Mouse (Mus musculus): ENCODE data around the gene St8sia6. TPM values are rescaled to one million over a fixed set of nuclear protein-coding genes. Genes with fewer than 3 reads are reported as not detected.
A peak's percentile ranks its signal among the peaks of the same experiment; 100 is the strongest.

The St8sia6 gene
- polyA plus RNA-seq, 1 experiment from 2014 or later: 0.26 TPM

DNA sequence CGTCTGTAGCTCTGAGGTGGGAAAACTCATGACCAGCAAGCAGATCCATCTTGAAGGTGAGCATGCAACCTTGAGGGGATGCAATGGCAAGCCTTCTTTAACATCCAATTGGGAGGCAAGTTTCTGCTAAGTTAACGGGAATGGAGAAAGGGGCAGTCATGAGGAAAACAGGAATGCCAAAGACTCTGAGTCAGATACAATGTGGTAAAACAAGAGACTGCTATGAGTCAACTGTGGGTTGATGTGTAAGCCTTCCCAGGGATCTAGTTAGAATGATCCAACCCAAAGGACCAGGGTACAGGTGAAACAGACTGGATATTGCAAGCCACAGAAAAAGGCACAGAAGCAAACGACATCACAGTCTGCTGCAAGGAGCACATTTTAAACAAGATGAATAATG, 68.3 kb downstream of the St8sia6 start:
- Histone ChIP-seq H3K4me3 (ENCODE audit: low read depth, low read length) (no peak overlapping the region), H3K4me2 (replicated peaks; ENCODE audit: low read depth, low read length) (no peak overlapping the region), H3K27ac (ENCODE audit: low read length) (no peak overlapping the region), H3K9ac (replicated peaks; ENCODE audit: low read depth) (no peak overlapping the region), H3K36me3 (ENCODE audit: insufficient read depth, low read length) (no peaks in the 10 kb centered on the region), H3K9me3 (ENCODE audit: low read length) (no peaks in the 10 kb centered on the region), H3K4me1 (ENCODE audit: insufficient read depth, low read depth, low read length) (no peaks in the 10 kb centered on the region), H3K27me3 (replicated peaks; ENCODE audit: insufficient read depth, low read length) (no peaks in the 10 kb centered on the region)
- no peak for TF ChIP-seq CTCF (IDR thresholded peaks at IDR 0.05)
- TF ChIP-seq EP300 (IDR thresholded peaks at IDR 0.05): no peak
- no peak for ATAC-seq
- 63% methylated on average over 3 of the region's 3 CpGs for WGBS
- no peak for DNase-seq (ENCODE audit: low spot score)

DNA sequence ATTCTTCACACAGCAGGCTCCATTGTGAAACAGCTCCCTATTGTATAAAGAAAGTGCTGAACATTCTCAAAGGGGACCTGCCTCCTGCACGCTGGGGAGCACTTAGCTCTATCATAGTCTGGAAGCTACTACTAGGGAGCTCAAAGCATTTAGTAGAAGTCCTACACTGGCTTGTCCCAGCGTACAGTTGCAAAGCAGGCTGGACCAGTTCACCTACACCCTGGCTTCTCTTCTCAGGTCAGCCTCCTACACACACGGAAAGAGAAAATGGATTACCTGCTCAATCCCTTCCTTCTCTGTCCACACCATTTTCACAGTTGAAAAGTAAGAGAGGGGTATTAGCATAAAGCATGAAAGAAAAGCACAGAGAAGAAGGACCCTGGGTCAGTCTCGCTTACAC, 71.6 kb downstream of the St8sia6 start:
- Histone ChIP-seq H3K9ac (replicated peaks; ENCODE audit: low read depth) (no peak overlapping the region), H3K4me3 (ENCODE audit: low read depth, low read length) (no peak overlapping the region), H3K27ac (ENCODE audit: low read length) (no peak overlapping the region), H3K9me3 (ENCODE audit: low read length) (no peaks in the 10 kb centered on the region), H3K4me2 (replicated peaks; ENCODE audit: low read depth, low read length) (no peak overlapping the region), H3K4me1 (ENCODE audit: insufficient read depth, low read depth, low read length) (no peaks in the 10 kb centered on the region), H3K36me3 (ENCODE audit: insufficient read depth, low read length) (no peaks in the 10 kb centered on the region), H3K27me3 (replicated peaks; ENCODE audit: insufficient read depth, low read length) (no peaks in the 10 kb centered on the region)
- WGBS: 55% methylated on average over 4 of the region's 4 CpGs
- TF ChIP-seq CTCF (IDR thresholded peaks at IDR 0.05) (no peak), EP300 (IDR thresholded peaks at IDR 0.05) (no peak)
- DNase-seq (ENCODE audit: low spot score) (no peak), ATAC-seq (no peak)

DNA sequence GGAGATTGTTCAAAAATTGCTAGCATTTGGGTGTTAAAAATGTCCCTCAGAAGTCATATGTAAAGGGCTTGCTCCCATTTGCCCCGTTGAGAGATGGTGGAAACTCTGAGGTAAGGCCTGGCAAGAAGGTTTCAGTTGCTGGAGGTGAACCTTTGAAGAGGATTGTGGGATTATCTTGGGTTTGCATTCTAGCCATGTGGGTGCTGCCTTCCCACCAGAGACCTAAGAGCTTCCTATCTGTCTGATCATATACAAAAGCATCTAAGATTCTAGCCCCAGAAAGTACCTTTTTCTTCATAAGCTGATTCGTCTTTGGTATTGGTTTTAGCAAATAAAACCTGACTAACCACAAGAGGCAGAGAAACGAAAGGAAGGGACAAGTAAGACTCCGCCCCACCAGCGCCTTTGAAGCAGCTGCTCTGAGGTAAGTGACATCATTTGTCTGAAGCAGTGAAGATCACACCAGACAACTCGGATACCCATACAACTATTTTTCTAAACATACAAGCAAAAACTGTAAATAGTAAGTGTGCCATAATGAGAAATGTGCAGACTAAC, 75.2 kb downstream of the St8sia6 start:
- no peaks in the 10 kb centered on the region for H3K27me3 ChIP-seq (replicated peaks; ENCODE audit: insufficient read depth, low read length)
- no peaks in the 10 kb centered on the region for H3K9me3 ChIP-seq (ENCODE audit: low read length)
- H3K36me3 ChIP-seq (ENCODE audit: insufficient read depth, low read length): no peaks in the 10 kb centered on the region
- H3K27ac ChIP-seq (ENCODE audit: low read length): no peak overlapping the region
- TF ChIP-seq EP300 (IDR thresholded peaks at IDR 0.05) (no peak), CTCF (IDR thresholded peaks at IDR 0.05) (no peak)
- no peak overlapping the region for H3K4me2 ChIP-seq (replicated peaks; ENCODE audit: low read depth, low read length)
- no peak overlapping the region for H3K9ac ChIP-seq (replicated peaks; ENCODE audit: low read depth)
- 71% methylated on average over 6 of the region's 6 CpGs for WGBS
- H3K4me3 ChIP-seq (ENCODE audit: low read depth, low read length): no peak overlapping the region
- no peak for ATAC-seq
- H3K4me1 ChIP-seq (ENCODE audit: insufficient read depth, low read depth, low read length): no peaks in the 10 kb centered on the region
- DNase-seq (ENCODE audit: low spot score): no peak

GRCm38 (mm10) chr2:13708785-13709184, 85.1 kb downstream of the St8sia6 start:
- TF ChIP-seq EP300 (IDR thresholded peaks at IDR 0.05): 0 out of 2 replicates have a peak, but pooled peaks have one; percentile 22
- TF ChIP-seq CTCF (IDR thresholded peaks at IDR 0.05): no peak
- WGBS: 9% methylated on average over 1 of the region's 1 CpGs
- H3K36me3 ChIP-seq (ENCODE audit: insufficient read depth, low read length): no peaks in the 10 kb centered on the region
- H3K9ac ChIP-seq (replicated peaks; ENCODE audit: low read depth): no peak overlapping the region
- ATAC-seq: peak; percentile 32; the same call in 1 of the 2 replicates
- no peaks in the 10 kb centered on the region for H3K27me3 ChIP-seq (replicated peaks; ENCODE audit: insufficient read depth, low read length)
- no peaks in the 10 kb centered on the region for H3K4me1 ChIP-seq (ENCODE audit: insufficient read depth, low read depth, low read length)
- H3K9me3 ChIP-seq (ENCODE audit: low read length): no peaks in the 10 kb centered on the region
- no peak overlapping the region for H3K27ac ChIP-seq (ENCODE audit: low read length)
- H3K4me3 ChIP-seq (ENCODE audit: low read depth, low read length): no peak overlapping the region
- no peak overlapping the region for H3K4me2 ChIP-seq (replicated peaks; ENCODE audit: low read depth, low read length)
- DNase-seq (ENCODE audit: low spot score): peak; percentile 17

- Histone ChIP-seq H3K9me3 (ENCODE audit: low read length) (no peaks in the 10 kb centered on the region), H3K4me2 (replicated peaks; ENCODE audit: low read depth, low read length) (no peak overlapping the region), H3K4me1 (ENCODE audit: insufficient read depth, low read depth, low read length) (no peaks in the 10 kb centered on the region), H3K36me3 (ENCODE audit: insufficient read depth, low read length) (no peaks in the 10 kb centered on the region), H3K27ac (ENCODE audit: low read length) (no peak overlapping the region), H3K27me3 (replicated peaks; ENCODE audit: insufficient read depth, low read length) (no peaks in the 10 kb centered on the region), H3K4me3 (ENCODE audit: low read depth, low read length) (no peak overlapping the region), H3K9ac (replicated peaks; ENCODE audit: low read depth) (no peak overlapping the region)
- no peak for ATAC-seq
- no peak for DNase-seq (ENCODE audit: low spot score)
- TF ChIP-seq CTCF (IDR thresholded peaks at IDR 0.05) (no peak), EP300 (IDR thresholded peaks at IDR 0.05) (no peak)
Observed at GRCm38 (mm10) chr2:13697514-13697913, 96.3 kb downstream of the St8sia6 start.

DNA sequence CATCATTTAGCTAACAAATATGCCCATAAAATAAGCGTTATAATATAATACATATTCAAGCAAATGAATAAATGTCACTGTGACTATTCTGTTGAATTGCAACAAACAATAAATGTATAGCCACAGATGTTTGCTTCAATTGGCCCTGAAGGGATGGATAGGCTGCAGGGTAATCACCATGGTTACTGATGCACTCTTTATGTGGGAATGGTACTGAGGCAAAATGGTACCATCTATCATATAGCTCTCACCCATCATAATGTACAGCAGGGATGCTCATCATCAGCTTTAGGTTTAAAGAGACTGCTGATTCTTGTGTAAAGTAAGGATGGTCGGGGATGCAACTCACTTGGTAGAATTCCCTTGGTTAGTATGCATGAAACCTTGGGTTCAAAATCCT, 99.4 kb downstream of the St8sia6 start:
- H3K27ac ChIP-seq (ENCODE audit: low read length): no peak overlapping the region
- H3K9me3 ChIP-seq (ENCODE audit: low read length): no peaks in the 10 kb centered on the region
- no peak overlapping the region for H3K4me3 ChIP-seq (ENCODE audit: low read depth, low read length)
- H3K27me3 ChIP-seq (replicated peaks; ENCODE audit: insufficient read depth, low read length): no peaks in the 10 kb centered on the region
- no peak overlapping the region for H3K4me2 ChIP-seq (replicated peaks; ENCODE audit: low read depth, low read length)
- ATAC-seq: no peak
- WGBS: 63% methylated on average over 2 of the region's 2 CpGs
- TF ChIP-seq EP300 (IDR thresholded peaks at IDR 0.05): no peak
- no peak for TF ChIP-seq CTCF (IDR thresholded peaks at IDR 0.05)
- no peaks in the 10 kb centered on the region for H3K4me1 ChIP-seq (ENCODE audit: insufficient read depth, low read depth, low read length)
- no peak overlapping the region for H3K9ac ChIP-seq (replicated peaks; ENCODE audit: low read depth)
- no peaks in the 10 kb centered on the region for H3K36me3 ChIP-seq (ENCODE audit: insufficient read depth, low read length)
- DNase-seq (ENCODE audit: low spot score): no peak

DNA sequence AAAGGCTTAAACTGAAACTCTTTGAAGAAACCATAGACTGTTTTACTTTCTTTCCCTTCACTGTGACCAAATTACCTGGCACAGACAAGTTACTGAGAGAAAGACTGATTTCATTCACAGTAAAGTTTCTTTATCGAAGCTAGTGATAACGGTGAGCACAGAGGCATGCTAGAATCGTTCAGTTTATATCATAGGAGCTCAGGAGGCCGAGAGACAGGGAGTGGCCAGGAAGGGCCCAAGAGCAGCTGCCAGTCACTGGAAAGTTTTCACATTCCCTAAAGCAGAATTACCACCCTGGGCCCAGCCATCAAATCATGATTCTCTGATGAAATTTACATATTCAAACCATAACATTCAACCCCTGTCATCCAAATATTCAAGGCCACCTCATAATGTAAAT, 109.5 kb downstream of the St8sia6 start:
- 52% methylated on average over 4 of the region's 4 CpGs for WGBS
- no peak for ATAC-seq
- H3K9me3 ChIP-seq (ENCODE audit: low read length): no peaks in the 10 kb centered on the region
- DNase-seq (ENCODE audit: low spot score): no peak
- no peaks in the 10 kb centered on the region for H3K27me3 ChIP-seq (replicated peaks; ENCODE audit: insufficient read depth, low read length)
- no peaks in the 10 kb centered on the region for H3K36me3 ChIP-seq (ENCODE audit: insufficient read depth, low read length)
- no peaks in the 10 kb centered on the region for H3K4me1 ChIP-seq (ENCODE audit: insufficient read depth, low read depth, low read length)
- H3K27ac ChIP-seq (ENCODE audit: low read length): no peak overlapping the region
- TF ChIP-seq EP300 (IDR thresholded peaks at IDR 0.05) (no peak), CTCF (IDR thresholded peaks at IDR 0.05) (no peak)
- no peak overlapping the region for H3K9ac ChIP-seq (replicated peaks; ENCODE audit: low read depth)
- H3K4me3 ChIP-seq (ENCODE audit: low read depth, low read length): no peak overlapping the region
- no peak overlapping the region for H3K4me2 ChIP-seq (replicated peaks; ENCODE audit: low read depth, low read length)

Data from lung, postnatal 0 days (tissue).